Mouse (Mus musculus) bone marrow macrophage, adult 2 months (primary cell): ENCODE measurements around the gene Pik3ip1.

ENCODE experiments used
- CTCF ChIP-seq: IDR thresholded peaks from 2 replicates; pipeline ENCODE4 v1.5.1; 2012; ENCODE audit warnings: low read depth, mild to moderate bottlenecking, low read length, moderate library complexity
- POLR2A ChIP-seq: IDR thresholded peaks from 2 replicates; pipeline ENCODE4 v1.6.1; 2012; ENCODE audit warnings: mild to moderate bottlenecking, low read depth, low read length, borderline replicate concordance

GRCm38 (mm10) chr11:3352990-3353585 lies 22.9 kb downstream of the Pik3ip1 start:
- TF ChIP-seq CTCF (0 out of 2 replicates have a peak, but pooled peaks have one; percentile 6), POLR2A (no peak)
